Mouse (Mus musculus): ENCODE measurements around the gene Calcrl.

The Calcrl gene

GRCm38 (mm10) chr2:84316185-84316805, 108.9 kb downstream of the Calcrl start:
- no peak for DNase-seq

DNA sequence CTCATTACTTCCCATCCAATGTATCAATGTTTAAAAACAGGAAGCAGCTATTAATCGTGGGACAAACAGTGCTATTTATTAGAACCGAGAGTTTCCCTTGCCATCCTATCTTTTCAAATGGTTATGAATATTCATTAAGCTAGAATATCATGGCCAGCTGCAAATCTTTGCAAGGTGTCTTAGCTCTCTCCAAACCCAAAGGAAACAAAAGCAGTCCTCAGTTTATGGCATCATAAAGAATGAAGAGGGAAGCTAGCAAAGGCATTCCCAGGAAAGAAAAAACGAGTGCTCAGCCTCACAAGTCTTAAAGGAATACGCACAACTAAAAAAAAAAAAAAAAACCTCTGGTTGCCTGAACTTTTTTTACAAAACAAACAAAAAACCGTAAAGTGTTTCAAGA, 128.7 kb downstream of the Calcrl start:
- no peak for DNase-seq

- peak; percentile 67 to 77 for DNase-seq
Observed at GRCm38 (mm10) chr2:84295068-84295467, 130.1 kb downstream of the Calcrl start.

DNA sequence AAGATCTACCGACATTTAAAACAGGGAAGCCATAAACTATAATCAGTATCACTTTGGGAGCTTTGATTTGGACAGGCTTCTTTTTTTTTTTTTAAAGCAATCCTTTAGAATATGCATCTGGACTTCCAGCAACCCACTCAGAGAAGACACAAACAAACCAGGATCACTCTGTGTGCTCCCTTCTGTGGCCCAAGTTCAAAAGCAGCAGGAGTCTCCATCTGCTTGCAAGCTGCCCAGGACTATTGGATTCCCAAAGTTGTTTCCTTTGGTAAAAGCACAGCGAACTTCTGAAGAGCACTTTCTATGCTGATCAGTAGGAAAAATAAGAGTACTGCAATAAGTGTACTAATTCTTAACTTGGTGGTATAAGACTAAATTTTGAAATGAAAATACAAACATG, 130.6 kb downstream of the Calcrl start:
- no peak for DNase-seq

- DNase-seq, result peak; percentile 10 to 17
Observed at GRCm38 (mm10) chr2:84292351-84293000, 132.7 kb downstream of the Calcrl start.

- DNase-seq, result no peak
Observed at GRCm38 (mm10) chr2:84288940-84289557, 136.2 kb downstream of the Calcrl start.
